Mouse (Mus musculus) left cerebral cortex, adult 18-20 months (tissue): ENCODE data around the gene Uri1. TPM values are rescaled to one million over a fixed set of nuclear protein-coding genes. Genes with fewer than 3 reads are reported as not detected.

Source experiments
- DNase-seq, 2 experiments: peaks; one replicate each; pipeline ENCODE4 v3.0.0; 2021 to 2022; ENCODE audit warnings: low spot score in 2 of 2, mixed read lengths in 1 of 2
- total RNA-seq, 2 experiments: library from RNA; stranded (reverse); gene quantifications; 2 replicates each; pipeline ENCODE4 v1.2.3; 2021

Uri1 gene
- total RNA-seq, 2 experiments from 2014 or later = 50.5 to 51.0 TPM

GRCm38 (mm10) chr7:37929738-37930137 is 93.6 kb downstream of the Uri1 start:
- peak; percentile 27 to 34 for DNase-seq

GRCm38 (mm10) chr7:37922999-37923398 is 100.4 kb downstream of the Uri1 start:
- DNase-seq = no peak

- DNase-seq = no peak
These were observed 101.5 kb downstream of the Uri1 start for GRCm38 (mm10) chr7:37921681-37922430.

- no peak for DNase-seq
These were observed 104.4 kb downstream of the Uri1 start for GRCm38 (mm10) chr7:37918926-37919325.

DNA sequence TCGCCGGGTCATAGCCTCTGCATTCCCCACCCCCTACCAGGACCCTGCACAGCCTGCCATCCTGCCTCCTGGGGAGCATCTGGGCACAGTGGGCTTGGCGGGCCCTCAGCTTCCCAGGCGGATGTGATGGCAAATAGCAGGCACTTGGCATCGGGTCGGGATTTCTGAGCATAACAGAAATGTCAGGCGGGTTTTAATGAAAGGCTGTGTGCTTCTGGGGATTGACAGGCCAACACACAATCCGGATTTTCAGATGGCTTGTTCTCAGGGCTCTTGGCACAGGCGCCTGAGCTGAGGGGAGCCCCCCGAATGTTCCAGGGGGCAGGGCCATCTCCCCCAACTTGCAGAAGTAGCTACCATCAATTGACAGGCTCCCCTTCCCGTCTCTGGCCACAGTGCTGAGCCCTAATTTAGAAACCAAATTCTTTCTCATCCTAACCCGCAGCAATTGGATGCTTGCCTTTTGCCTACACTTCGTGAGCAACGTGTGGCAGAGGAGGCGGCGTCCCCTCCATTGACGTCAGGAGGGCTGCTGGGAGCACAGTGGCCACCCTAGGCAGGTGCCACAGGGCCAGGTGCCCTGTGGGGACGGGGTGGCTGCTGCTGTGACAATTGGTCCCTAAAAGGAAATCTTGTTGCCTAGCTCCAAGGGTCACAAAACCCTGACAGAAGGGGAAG is 106.5 kb downstream of the Uri1 start:
- peak; percentile 31 to 38 for DNase-seq

DNA sequence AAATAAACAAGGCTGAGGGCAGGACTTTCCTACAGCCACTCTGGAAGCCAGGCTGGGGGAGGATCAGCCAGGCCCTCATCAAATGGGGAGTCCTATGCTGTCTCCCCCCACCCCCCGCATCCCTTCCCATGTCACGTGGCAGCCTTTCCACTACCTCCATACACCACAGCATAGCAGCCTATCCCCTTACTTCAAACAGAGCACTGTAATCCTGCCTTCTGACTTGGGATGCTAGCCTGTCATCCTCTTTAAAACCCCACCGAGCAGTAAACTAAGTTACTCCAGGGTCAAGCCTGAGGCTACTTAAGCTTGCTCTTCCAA is 111.6 kb downstream of the Uri1 start:
- no peak for DNase-seq

DNA sequence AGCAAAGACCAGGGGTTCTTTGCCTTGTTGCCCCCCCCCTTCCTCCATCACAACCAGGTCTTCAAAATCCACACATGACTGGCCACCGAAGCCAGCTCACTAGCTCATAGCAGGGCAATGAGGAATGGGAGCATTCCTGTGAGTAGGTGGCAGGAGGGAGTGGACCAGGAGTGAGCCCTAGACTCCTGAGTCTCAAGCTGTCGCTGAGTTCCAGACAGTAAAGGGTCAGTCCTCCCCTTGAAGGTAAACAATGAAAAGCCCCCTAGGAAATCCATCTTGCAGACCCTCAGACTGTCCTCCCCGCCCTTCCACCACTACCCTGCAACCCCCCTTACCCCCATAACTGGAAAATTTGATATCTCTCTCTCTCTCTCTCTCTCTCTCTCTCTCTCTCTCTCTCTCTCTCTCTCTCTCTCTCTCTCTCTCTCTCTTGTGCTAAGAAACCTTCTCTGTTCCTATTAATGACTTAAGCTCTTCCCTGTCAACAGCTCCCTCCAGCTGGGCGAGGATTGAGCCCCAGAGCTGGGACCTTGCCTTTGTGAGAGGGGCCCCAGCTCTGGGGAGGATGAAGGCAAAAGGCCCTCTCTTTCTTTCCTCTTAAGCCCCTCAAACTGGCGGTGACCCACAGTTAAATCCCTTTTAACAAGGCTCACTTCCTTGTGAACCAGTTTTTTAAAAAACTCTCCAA is 112.1 kb downstream of the Uri1 start:
- DNase-seq = no peak

DNA sequence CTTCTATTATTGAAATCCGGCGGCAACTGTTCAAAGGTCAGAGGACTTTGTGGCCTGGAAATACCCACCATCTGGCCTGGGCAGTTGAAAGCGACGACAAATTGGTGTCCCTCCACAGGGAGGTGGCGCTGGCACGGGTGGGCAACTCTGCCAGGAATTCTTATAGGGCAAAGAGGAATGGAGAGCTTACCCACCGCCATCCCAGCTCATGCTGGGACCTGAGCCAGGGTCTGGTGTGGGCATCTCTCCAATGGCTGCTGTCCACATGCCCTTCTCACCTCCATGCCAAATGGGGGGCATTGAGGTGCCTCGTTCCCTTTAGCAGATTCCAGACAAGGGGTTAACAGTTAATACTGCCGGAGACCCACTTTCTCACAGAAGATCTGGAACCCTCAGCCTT is 113.2 kb downstream of the Uri1 start:
- no peak for DNase-seq

Other genes starting within 250 kb of the Uri1 start
- 10 to 100 TPM; 35.1 to 40.3 TPM for gene Zfp536, start 249.9 kb downstream of the Uri1 start, total RNA-seq
- 10 to 100 TPM; 16.7 to 22.8 TPM for gene Ccne1, start 84.0 kb upstream of the Uri1 start, total RNA-seq
- 10 to 100 TPM; 24.5 to 26.3 TPM for gene 1600014C10Rik, start 159.7 kb upstream of the Uri1 start, total RNA-seq
- gene Plekhf1, start 204.5 kb upstream of the Uri1 start, total RNA-seq = 1 to 10 TPM; 1.5 to 1.7 TPM
- gene Pop4, start 247.9 kb upstream of the Uri1 start, total RNA-seq = 10 to 100 TPM; 18.9 to 23.6 TPM